Mouse (Mus musculus): ENCODE measurements around the gene B4galnt3.
"Not testable (repeated sequence)": the region's sequence is repeated elsewhere in the genome, so short reads cannot be mapped to it uniquely, and the experiment has no call there.

Gene B4galnt3

DNA sequence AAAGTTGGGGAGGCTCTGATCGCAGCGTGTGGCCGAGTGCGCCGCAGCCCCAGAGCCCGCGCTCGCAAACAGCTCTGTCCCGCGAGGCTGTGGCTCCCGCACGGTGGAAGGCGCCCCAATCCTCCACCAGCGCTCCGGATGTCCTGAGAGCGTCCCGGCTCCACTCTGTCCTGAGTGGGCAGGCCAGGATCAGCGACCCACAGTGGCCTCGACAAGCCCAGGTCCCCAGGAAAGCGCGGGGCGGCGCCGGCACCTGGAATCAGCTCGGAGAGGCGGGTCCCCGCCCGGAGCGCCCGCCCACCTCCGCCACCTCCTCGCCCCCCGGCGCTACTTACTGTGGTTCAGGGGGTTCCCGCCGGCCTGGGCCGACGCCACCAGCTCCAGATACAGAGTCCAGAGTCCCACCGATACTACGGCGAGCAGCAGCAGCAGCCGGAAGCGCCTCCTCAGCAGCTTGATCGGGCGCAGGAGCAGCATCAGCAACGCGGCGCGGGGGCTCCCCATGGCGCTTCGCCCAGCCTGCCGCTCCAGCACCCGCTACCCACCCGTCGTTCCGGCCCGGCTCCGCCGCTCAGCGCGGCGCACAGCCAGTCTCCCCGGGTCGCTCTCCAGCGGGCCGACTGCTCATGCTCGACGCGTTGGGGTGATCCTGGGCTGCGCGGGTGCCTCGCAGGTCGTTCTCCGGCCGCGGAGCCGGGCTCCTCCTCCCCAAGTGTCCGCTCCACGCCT, at the start of gene B4galnt3, which contains the start of gene D330020A13Rik:
Gene B4galnt3, minus strand, starts transcription at position 504 of the 729 bp plus-strand sequence.
Gene D330020A13Rik, plus strand, starts transcription at position 309 of the 729 bp plus-strand sequence.
- no peak for ATAC-seq (ENCODE audit: insufficient number of reproducible peaks, low FRiP score, low TSS enrichment)

DNA sequence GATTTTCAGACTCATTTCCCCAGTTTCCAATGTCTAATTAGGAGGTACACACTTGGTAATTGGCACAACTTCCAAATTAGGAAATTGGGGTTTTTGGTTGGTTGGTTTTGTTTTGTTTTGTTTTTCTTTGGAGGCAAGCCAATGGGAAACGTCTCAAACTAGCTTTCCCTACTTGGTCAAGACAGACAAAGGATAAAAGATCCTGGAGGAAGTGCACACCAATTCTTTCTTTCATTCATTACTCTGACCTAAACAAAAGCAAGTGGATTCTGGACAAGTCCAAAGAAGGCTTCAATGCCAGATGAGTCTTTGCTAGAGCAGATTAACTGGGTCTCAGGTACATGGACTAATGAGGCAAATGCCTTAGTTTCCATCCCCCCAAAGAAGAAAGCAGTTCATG, 49.6 kb upstream of the B4galnt3 start:
- no peak for ATAC-seq (ENCODE audit: insufficient number of reproducible peaks, low FRiP score, low TSS enrichment)

DNA sequence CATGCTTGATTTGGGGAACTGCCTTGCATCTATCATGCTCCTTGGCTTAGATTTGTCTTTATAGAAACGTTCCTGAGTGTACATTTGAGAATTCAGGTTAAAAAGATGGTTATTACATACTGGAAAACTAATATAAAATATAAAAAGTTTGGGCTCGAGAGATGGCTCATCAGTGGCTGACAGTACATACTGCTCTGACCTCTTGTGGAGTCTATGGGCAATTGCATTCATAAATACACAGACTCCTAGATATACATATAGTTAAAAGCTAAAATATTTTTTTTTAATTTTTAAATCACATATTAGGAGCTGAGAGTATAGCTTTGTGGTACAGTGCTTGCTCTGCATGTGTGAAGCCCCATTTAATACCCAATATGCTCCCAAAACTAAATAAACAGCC, 38.0 kb upstream of the B4galnt3 start:
- no peak for ATAC-seq (ENCODE audit: insufficient number of reproducible peaks, low FRiP score, low TSS enrichment)

DNA sequence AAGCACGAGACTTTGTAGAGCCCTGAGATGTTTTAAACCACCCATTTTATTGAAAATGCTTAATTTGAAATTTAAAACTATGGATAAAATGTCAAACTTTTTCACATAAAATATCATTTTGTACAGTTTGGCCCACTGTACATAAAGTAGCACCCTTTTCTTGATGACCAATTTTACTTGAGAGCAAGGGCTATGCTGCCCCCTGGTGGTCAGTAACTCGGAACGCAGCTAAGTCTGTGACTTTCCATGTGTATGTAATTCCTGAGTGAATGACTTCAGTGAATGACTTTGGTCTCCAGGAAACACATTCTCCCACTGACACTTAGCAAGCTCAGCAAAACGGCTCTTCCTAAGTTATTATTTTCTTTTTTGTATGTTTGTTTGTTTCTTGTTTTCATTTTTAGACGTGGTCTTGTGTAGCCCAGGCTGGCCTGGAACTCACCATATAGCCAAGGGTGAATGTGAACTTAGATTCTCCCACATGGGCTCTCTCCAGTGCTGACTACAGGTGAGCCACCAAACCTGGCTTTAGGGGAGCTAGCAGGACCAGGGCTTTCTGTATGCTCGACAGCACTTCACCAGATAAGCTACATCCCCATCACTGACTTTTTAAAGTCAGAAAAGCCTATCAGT, 30.1 kb upstream of the B4galnt3 start:
- ATAC-seq (ENCODE audit: insufficient number of reproducible peaks, low FRiP score, low TSS enrichment): no peak

DNA sequence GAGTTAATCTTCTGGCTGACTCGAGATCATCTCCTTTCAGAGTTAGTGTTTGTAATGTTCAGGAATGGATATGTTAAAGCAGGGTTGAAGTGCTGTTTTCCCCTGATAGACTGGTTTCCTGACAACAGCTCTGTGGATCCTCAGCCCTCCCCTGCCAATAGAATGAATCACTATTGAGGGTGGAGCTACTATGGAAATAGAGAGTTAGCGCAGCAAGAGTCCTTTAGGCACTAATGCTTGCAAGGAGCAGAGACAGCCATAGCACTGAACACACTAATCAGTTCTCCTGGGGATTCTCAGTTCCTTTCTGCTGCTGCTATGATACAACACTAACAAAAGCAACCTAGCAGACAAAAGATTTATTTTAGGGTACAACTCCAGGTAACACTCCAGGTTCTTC, 26.0 kb upstream of the B4galnt3 start:
- ATAC-seq (ENCODE audit: insufficient number of reproducible peaks, low FRiP score, low TSS enrichment): no peak

DNA sequence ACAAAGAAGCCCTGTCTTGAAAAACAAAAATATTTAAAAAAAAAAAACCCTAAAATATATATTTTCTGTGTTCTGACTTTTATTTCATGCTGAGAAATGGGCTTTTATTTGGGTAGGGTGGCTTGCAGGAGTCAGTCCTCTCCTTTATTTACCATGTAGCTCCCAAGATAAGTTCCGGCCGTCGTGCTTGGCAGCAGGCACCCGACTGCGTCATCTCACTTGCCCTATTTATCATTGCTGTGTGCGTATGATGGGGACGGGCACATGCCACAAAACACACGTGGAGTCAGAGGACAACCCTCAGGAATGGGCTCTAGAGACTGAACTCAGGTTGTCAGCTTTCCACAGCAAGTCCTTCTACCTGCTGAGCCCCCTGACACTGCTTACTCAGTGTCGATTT, 24.8 kb upstream of the B4galnt3 start:
- ATAC-seq (ENCODE audit: insufficient number of reproducible peaks, low FRiP score, low TSS enrichment): no peak

DNA sequence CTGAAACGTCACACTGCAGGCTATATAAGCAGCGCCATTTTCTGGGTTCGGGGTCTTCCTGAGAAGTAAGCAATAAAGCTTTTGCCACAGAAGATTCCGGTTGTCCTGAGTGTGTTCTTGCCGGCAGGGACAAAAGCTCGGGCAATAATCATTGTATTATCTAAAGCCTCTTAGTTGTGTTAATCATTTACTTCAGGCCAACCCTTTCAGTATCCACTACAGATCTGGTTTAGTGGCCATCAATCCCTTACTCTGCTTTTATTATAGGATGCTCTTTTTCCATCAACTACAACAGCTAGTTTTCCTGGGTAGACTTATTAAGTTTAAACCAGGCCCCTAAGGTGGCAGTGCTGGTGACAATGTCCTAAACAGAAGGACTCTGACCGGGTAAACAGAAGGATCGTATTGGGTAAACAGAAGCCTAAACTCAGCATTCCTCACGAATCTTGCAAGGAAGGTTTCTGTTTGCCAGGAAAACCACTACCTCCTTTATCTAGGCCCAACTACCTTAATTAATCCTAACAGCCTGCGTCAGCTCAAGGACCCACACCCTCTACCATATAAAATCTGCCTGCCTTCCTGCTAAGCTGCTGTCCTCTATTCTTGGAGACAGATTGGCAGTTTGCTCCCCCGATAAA, 24.1 kb upstream of the B4galnt3 start:
- no peak for ATAC-seq (ENCODE audit: insufficient number of reproducible peaks, low FRiP score, low TSS enrichment)

DNA sequence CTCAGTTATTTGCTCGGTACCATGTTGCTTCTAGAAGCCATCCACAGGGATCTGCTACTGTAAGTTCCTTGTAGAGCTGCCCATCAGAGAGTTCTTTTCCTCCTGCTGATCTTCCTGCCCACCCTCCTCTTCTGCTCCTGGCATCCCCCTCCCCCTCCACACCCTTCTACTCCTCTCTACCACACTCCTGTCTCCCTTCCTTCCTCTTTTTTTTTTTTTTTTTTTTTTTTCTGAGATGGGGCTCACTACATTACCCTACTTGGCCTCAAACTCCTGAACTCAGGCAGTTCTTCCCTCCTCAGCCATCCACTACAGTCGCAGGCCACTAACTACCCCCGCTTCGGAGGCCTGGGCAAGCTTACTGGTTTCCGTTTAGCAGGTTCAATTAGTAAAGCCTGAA, 18.1 kb upstream of the B4galnt3 start:
- ATAC-seq (ENCODE audit: insufficient number of reproducible peaks, low FRiP score, low TSS enrichment): no peak

DNA sequence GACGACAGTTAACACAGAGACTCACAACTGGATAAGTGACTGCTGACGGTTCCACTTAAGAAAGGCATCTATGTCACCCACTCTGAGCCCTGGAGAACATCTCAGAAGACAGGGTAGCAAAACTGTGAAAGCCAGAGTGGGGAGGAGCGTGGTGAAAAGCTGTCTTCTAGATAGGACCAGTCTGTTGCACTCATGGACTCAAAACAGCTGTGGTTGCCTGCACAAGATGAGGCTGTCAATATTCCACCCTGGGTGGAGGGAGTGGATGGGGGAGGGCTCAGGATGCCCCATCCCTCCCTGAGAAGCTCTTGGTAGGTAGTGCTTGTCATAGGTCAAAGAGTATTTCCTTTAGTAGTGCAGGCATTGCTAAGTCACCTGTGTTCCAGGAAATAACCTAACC, 15.4 kb upstream of the B4galnt3 start:
- no peak for ATAC-seq (ENCODE audit: insufficient number of reproducible peaks, low FRiP score, low TSS enrichment)

DNA sequence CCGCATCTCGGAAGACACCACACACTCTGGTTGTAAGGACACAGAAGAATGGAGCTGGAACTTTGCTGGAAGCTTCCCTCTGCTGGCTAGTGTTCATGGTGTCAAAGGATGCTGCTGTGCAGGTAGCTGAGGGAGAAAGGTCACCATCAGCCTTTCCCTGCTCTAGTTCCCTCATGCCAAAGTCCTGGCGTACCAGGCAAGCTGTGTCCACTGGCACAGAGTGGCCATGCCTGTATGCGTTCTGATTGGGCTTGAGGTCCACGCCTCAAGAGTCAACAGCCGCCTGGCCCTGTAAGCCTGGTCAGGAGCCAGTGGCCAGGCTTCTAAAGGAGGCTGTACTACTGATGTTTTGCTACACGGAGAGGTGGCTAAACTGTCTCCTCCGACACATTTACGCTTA, 15.0 kb upstream of the B4galnt3 start:
- ATAC-seq (ENCODE audit: insufficient number of reproducible peaks, low FRiP score, low TSS enrichment): no peak

DNA sequence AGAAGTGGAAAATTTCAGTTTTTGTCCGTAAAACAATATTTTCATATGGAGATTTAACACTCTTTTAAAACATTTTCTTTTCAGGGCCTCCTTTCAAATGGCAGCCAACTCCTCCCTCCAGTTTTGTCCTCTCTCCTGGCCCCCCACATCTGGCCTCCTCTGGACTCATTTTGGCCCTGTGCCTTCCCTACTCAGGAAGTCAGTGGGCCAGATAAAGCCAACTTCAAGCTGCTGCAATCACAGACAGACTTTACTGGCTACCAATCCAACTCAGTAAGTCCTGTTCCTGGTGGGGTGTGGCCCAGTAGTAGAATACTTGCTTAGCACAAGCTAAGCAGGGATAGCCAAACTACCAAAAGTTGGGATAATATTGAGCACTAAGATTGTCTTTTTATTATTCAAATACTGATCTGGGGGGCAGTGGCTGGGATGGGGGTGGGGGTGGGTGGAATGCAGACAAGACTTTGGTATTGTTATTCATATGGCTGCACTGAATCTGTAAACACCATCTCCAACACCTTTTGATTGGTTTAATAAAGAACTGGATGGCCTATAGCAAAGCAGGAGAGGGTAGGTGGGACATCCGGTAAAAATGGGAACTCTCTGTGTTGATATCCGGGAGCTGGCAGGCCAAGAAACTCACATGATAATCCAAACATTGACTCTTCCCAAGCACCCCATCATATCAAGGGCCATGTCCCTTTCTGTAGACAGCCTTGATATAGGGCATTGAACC, 12.7 kb upstream of the B4galnt3 start:
- no peak for ATAC-seq (ENCODE audit: insufficient number of reproducible peaks, low FRiP score, low TSS enrichment)

DNA sequence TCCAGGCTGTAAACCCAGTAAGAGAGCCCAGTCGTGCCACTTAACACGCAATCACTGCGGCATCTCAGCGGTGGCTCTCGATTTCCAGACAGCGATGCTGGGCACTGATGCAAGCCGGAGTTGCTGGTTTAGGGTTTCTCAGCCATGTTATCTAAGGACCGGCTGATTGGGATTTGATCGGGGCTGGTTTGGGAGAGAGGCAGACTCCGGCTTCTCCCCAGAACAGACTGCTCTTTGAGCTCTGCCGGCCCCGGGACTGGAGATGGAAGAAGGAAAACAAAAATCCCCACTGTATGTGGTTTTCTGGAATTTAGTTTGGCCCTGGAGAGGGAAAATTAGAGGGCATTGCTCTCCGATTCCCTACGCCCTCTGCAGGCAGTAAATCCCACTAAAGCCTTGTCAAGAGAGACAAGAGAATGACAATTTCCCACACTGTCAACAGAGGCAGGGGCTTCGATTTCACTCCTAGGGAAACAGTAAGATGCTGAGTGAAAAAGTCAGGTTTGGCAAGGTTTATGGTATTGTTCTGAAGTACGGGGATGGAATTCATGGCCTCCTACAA, 8.5 kb upstream of the B4galnt3 start:
- no peak for ATAC-seq (ENCODE audit: insufficient number of reproducible peaks, low FRiP score, low TSS enrichment)

DNA sequence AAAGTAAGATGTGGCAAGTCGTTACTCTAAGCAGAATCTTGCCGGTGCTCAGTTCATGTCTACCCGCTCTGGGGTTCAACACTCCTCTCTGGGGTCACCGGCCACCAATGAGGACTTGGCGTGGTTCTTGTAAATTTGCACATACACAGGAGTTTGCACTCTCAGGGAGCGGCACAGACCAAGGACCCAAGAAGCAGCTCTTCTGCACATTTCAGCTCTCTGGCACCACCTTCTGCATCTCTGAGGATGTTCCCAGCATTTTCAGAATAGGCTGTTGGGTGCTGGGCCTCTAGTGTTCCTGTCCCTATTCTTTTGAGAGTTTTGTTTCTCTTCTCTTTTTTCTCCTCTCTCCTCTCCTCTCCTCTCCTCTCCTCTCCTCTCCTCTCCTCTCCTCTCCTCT, 6.8 kb upstream of the B4galnt3 start:
- ATAC-seq (ENCODE audit: insufficient number of reproducible peaks, low FRiP score, low TSS enrichment): no peak

DNA sequence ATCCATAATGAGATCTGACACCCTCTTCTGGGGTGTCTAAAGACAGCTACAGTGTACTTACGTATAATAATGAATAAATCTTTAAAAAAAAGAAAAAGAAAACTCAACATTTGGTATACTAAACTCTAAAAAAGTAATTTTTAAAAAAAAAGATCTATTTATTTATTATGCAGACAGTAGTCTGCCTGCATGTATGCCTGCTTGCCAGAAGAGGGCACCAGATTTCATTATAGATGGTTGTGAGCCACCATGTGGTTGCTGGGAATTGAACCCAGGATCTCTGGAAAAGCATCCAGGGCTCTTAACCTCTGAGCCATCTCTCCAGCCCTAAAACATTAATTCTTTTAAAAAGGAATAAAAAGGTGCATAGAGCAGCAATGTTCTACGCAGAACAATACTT, 2.2 kb upstream of the B4galnt3 start:
- not testable (repeated sequence) for ATAC-seq (ENCODE audit: insufficient number of reproducible peaks, low FRiP score, low TSS enrichment)

DNA sequence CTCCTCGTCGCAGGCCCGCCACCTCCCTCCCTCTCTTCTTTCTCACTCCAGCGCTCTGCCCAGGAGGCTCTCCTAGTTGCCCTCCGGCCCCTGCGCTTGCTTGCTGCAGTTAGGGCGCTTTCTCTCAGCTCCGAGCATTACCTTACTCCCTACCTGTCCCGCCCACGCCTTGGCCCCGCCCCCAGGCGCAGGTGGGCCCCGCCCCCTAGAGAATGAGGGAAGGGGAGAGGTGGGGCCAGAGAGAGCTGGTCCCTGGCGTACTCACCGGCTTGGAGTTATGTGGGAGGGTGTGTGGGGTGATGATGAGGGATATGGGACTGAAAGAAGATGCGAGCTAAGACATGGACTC, 400 bp upstream of the B4galnt3 start:
- peak; percentile 15; the same call in 1 of the 2 replicates for ATAC-seq (ENCODE audit: insufficient number of reproducible peaks, low FRiP score, low TSS enrichment)

DNA sequence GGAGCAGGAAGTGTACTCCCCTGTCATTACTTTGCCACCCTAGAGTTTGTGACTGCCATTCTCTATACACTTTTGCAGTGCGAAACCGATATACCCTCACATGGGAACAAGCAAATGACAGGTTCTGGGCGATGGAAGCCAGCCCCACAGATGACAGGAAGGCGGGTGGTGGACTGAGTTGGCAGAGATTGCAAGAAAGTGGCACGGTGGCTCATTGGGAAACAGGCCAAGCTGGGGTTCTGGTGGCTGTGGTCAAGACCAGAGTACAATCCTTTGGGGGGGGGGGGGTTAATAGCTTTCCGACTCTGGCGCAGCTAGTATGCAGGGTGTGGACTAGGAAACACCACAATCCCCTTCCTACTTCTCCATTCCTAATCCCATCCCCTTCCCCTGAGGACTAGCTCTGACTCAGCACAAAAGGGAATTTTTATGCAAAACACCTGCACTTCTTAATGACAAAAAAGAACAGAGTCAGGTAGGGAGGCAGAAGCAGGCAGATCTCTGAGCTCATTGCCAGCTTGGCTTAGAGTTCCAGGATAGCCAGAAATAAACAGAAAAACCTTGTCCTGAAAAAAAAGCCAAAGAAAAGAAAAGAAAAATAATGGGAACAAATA, 2.9 kb downstream of the B4galnt3 start:
- no peak for ATAC-seq (ENCODE audit: insufficient number of reproducible peaks, low FRiP score, low TSS enrichment)

DNA sequence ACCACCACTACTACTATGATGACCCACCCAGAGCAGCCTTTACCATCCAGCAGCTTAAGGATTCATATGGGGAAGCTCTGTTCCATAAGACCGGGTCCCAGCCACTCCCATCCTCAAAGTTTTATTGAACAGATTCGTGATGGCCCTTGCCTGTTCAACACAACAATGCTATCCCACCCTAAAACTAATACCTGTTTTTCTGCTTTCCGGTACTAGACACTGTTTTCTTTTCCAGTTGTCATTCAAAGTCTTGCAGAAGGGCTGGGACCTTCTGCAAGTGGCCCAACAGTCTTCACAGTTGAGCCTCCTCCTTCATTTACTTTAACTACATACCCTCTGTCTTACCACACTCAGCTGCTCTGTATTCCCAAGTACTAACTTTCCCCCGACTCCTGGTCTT, 4.9 kb downstream of the B4galnt3 start:
- no peak for ATAC-seq (ENCODE audit: insufficient number of reproducible peaks, low FRiP score, low TSS enrichment)

DNA sequence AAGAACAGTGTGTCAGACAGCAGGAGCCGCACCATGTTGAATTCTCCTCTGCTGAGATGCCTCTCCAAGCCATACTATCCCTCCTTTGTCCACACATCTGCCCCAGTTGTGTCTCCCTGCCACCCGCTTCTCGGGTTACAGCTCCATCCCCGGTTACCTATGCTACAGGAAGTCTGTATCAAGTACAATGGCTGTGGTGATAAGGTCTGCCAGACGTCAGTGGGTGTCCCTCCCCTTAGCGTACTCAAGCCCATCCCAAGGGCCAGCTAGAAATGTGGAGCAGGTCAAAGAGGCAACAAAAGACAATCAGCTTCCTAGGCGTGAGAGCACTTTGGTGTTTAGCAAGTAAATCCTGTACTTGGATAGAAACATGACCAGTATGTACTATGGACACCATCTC, 5.8 kb downstream of the B4galnt3 start:
- ATAC-seq (ENCODE audit: insufficient number of reproducible peaks, low FRiP score, low TSS enrichment): no peak

DNA sequence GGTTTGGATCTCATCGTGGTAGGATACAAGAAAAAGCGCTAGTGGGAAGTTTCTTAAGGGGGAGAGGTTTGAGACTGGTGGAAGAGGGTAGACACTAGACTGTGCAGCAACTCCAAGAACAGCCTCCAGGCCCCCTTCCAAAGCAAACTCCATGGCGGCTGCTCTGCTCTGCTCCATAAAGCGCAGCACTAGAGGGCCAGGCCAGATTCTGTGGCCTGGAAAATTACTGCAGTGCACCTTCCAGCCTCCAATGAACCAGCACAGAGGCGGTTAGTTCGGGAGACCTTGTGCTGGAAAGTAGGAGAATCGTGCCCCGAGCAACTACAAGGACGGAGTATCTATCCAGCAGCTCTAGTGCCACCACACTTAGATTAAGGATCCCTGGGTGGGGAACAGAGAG, 7.1 kb downstream of the B4galnt3 start:
- ATAC-seq (ENCODE audit: insufficient number of reproducible peaks, low FRiP score, low TSS enrichment): no peak

DNA sequence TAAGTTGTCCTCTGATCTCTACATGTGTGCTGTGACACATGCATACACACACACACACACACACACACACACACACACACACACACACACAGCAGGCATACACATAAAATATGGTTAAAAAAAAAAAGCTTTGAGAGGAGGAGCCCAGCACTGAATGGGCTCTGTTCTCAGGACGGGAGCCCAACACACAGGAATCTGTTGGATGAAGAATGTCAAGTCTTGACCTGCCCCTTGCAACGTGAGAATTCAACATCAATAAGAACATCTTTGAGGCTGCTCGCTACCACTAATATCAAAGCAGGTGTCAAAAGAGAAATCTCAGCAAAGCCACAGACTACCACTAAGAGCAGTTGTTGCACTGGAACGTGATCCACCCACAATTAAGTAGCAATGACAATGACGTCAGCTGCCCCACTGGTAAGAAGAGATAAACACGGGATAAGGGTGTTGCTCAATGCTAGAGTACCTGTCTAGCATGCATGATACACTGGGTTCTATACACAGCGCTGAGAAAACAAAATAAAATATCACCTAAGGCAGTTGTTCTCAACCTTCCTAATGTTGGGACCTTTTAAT, 17.4 kb downstream of the B4galnt3 start:
- ATAC-seq (ENCODE audit: insufficient number of reproducible peaks, low FRiP score, low TSS enrichment): no peak

Data from cerebellum, adult (tissue).